In genomic region chr1:63918200-63918599, GRCm38 (mm10) we compare ENCODE assay signal across 19 mouse cellular contexts.
"Had no signal": no experiment of that assay in that cellular context is flagged by ENCODE, and none has a peak within 500 bp of the region (broad histone marks: within the 10 kb centered on the region; RNA-seq: fewer than 3 reads in every experiment).

No protein-coding gene starts in this region.

- ATAC-seq: midbrain, embryonic 16.5 days had no signal

- DNase-seq: lung, adult 18-20 months; lung, embryonic 14.5 days; lung, postnatal 10 days; lung, postnatal 4 days; midbrain, embryonic 14.5 days; retina, postnatal 1 day; right cerebral cortex, adult 18-20 months; right cerebral cortex, postnatal 14 days; thymus, adult 18-20 months; thymus, postnatal 14 days; thymus, postnatal 36 days had no signal

- H3K27ac ChIP-seq: midbrain, embryonic 10.5 days; midbrain, embryonic 12.5 days; neural tube, embryonic 13.5 days; neural tube, embryonic 15.5 days; stomach, embryonic 15.5 days; stomach, postnatal 0 days had no signal

- H3K4me3 ChIP-seq: midbrain, embryonic 10.5 days; midbrain, embryonic 12.5 days; myocyte; neural tube, embryonic 13.5 days; neural tube, embryonic 15.5 days; stomach, embryonic 15.5 days had no signal
